Mouse (Mus musculus) retina, postnatal 1 day (tissue): ENCODE measurements at regions not wholly inside any gene's neighbourhood (a gene's known extent, or its start where the extent isn't known, plus 50 kb on each side); places are given as distances from the start of the nearest gene placed in this dataset.

Source experiments
- DNase-seq: peaks from one replicate; pipeline ENCODE4 v3.0.0-alpha.2; 2012

DNA sequence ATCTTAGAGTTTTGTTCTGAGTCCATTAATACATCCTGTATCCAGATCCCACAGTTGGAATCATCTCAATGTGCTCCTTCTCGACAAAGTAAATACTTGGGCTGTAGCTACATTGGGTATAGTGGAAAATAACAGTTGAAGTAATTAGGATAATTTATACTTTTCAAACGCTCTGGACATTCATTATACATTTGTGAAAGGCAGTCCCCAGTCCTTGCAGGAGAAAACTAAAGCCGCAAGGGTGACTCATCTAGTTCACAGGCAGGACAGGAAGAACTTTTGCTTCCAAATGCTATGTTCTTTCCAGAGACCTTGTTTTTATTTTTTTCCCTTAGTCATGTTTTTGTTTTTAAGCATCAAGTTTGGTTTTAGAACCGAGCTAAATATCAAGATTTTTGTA lies 218.8 kb downstream of the Gpr37 start:
- no peak for DNase-seq

DNA sequence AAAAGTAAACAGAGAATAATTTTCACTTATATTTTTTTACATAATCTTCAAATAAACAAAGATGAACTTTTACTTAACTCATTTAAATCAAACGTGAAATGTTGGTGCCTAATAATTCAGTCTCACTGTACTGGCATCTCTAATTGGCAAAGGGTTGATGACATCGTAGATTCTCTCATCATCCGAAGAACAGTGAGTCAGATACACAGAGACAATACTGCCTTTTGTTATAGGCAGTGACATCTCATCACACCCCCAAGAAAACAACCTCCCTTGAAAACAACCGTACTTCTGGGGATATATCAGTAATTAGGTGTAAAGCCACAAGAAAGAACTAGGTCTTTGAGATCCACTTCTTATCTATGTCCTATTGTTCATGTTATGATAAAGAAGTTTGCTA lies 227.5 kb downstream of the Gpr37 start:
- peak; percentile 77 for DNase-seq

DNA sequence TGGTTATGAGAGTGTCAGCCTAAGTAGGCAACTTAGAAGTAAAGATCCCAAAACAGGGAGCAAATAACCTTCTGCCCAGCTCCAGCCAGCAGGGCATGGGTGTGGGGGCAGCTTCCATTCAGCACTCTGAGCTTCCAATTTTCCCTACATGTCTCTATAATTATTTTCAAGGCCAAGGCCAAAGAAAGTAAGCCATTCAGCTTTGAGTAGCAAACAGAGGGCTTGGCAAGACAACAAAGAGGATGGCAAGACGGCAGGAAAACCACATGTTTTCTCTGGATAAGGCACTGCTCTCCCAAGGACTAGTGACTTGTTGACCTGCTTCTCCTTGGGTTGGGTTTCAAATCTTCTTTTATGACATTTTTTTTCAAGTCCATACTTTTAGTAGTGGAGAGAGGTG lies 240.1 kb downstream of the Gpr37 start:
- DNase-seq, result no peak

DNA sequence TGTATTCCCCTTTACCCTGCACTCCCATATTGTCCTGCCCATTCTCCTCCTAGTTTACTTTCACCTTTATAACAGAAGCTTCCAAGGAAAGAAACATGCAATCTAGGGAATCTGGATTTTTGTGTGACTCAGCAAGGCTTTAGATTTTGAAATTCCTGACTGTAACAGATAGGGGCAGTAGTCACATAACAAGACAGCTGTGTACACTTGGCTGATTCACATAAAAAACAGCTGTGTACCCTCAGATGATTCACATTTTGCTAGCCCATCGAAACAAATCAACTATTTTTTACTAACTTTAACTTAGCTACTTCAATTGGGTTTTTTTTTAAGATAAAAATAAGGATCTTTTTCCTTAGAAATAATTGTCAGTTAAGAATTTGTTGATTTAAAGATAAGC lies 240.6 kb downstream of the Gpr37 start:
- no peak for DNase-seq

DNA sequence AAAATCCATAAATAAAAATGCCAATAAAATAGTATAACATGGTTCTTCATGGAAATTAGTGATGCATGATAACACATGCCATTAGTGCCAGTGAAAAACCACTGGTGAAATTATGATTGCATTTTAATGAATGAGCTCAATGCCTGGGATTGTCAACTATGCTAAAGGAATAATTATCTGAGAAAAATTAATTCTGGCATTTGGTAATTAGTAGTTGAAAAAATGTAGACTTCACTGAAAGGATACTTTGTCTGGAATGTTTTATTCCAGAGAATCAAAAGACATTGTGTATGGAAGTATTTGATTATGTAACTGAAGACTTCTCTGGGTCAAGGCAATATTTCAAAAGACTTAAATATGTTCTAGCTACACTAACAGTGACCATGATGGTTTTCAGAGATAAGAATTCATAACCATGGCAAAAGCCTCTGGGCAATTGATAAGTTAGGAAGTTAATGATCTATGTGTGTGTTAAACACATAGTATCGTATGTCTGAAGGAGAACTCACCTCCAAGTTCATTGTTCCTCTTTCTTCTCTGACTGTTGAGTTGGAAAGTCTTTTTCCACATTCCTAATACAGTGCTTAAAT lies 245.1 kb downstream of the Gpr37 start:
- peak; percentile 89 for DNase-seq

DNA sequence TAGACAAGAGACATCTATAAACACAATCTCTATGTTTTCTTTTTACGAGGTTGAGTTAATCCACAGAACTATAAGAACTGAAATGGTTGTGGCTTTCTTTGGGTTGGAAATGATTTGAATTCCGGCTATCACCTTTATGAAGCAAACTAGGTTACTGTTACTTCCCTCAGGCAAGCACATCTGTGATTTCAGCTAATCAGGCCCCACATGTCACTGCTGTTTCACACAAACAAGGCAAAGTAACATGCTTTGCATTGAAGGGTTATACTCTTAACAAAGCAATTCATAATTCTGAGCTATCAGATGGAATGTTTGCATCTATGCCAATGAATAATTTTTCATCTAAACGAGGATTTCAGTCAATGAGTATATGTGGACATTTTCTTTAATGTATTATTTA lies 246.4 kb downstream of the Gpr37 start:
- DNase-seq, result peak; percentile 59

DNA sequence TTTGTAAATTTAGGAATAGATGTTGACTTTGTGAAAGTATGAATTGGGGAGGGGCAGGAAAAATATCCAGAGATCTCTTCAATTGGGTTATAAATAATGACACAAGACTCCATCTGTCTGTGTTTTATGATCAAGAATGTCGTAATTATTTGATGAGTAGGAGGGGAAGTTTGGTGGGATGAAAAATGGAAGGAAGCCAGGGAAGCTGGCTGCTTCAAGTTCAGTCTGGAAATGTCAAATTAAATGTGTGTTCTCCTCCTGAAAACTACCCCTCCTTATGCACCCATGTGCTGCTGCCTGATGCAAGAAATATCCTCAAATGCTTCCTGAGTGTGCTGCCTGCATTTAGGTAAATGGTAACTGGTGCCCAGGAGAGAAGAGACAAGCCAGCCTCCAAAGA lies 246.8 kb downstream of the Gpr37 start:
- peak; percentile 39 for DNase-seq

DNA sequence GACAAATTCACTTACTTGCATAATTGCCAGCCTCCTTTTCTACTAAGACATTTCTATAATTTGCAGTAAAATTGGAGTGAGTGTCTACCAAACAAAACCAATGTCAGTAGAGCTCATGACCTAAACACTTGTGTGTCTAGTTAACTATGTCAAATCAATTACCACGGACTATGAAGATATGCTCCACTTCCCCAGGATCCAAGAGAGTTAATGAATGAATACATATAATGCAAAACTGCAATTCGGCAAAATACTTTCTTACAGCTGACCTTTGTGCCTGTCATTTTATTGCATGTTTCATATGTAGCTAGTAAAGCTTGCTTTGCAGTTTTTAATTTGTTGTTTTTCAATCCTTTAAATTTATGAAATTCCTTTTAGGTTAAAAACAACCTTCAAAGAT lies 248.4 kb downstream of the Gpr37 start:
- DNase-seq, result peak; percentile 78

DNA sequence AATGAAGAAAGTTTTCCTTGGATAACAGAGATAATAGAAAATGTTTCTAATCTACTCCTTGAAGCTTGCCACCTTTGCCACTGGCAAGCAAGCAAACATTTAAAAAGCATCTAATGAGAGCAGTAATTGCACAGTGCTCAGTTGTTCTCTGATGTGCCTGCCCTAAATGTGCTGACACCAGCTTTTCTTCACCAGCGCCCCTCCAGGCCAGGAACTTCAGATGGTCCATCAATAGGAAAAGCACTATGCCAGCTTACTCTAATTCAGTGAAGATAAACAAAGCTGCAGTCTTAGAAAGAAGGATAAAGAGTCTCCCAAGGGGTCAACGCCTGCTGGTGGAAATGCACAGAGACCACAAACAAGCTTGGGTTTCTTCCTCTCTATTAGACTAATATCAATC lies 252.7 kb downstream of the Gpr37 start:
- DNase-seq, result peak; percentile 95

DNA sequence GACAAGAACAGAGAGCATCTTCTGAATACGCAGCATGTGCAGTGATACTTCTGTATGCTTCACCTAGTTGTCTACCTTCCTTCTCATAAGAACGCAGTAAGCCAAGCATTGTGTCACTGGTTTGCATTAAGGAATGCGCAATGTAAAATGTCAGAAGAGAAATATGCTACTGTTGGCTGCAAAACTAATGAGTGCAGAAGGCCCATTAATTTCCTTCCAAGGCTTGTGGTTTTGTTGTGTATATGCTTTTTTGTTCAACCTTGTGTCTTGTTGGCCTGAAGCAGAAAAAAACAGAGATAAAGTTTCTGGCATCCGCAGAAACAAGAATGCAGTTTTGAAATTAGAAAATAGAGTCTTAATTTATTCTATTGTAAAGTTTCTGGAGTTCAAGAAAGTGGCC lies 261.5 kb downstream of the Gpr37 start:
- no peak for DNase-seq

DNA sequence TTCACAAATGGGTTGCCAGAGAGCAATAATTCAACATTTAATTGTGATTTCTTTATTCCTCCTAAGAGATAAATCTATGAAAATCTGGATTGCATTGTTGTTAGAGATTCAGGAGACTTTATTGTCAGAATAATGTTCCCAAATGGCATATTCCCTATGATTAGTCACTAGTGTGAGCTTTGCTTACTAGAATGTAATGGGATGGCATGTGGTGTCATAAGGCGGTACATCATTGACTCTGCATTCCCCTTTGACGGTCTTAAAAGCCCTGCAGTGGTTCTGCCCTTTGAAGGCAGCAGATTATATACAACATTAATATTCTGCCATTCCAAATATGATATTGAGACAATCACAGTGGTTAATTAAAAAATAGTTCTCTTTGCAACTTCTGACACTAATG lies 271.7 kb downstream of the Gpr37 start:
- DNase-seq, result no peak

DNA sequence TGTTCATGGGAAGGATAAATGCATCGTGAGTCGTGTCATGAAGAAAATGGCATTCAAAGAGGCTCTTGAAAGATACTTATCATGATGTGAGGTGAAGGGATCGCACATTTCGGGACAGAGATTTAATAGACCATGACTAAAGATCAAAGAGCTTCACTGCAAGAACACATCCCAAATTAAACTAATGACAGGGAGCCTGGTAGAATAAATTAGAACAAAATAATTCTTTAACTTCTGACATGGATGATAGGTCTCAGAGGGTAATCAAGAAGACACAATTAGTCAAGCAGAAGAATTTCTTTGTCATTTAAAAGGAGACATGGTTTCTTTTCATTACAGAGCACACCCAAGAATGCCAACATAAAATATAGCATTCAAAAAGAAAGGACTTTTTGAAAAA lies 300.7 kb downstream of the Gpr37 start:
- DNase-seq, result peak; percentile 85
